Mouse (Mus musculus): ENCODE data around the gene Kri1.
"Not testable (repeated sequence)": the region's sequence is repeated elsewhere in the genome, so short reads cannot be mapped to it uniquely, and the experiment has no call there.

Gene Kri1

DNA sequence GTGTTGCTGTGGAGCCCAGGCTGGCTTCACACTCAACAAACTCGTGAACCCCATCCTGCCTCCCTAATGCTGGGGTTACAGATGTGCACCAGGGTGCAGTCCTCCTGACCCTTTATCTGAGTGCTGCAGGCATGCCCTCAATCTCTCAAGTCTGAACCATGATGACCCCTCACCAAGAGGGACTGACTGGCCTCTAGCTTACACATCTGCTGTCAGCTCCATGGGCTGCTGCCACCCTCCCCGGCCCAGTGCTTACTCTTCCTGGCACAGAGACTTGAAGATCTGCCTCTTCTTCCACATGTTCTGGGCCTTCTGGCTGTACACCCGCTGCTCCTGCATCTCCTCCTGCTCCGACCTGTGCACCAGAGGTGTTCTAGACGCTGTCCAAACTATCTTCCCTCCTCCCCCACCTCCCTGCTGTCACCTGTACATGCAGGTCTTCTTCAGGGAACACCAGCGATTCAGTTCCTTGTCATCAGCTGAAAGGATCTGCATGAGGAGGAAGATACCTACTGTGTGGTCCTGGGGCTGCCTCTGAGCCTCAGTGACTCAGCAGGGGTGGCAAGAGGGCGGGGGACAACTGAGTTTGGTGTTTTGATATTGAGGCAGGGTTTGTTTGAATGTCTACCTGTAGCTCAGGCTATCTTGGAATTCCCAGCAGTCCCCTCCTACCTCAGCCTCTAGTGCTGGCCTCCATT lies 12.6 kb downstream of the Kri1 start:
- in situ Hi-C loops (cut with MboI, MseI), result no loop called here

DNA sequence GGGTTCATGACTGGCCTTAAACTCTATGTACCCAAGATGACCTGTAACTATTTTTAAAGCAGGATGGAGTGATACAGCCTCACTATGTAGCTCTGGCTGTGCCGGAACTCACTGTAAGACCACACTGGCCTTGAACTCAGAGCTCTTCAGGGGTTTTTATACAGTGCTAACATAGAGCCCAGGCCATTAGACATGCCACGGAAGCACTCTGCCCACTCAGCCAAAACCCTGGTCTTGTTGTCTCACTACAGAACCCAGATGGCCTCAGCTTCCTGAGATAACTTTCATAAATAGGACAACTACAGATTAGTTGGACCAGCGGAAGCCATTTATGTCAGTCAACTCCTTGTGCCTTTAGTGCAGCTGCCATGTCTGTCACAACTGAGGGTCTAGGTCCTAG lies 13.4 kb downstream of the Kri1 start:
- in situ Hi-C loops (cut with MboI, MseI), result no loop called here

DNA sequence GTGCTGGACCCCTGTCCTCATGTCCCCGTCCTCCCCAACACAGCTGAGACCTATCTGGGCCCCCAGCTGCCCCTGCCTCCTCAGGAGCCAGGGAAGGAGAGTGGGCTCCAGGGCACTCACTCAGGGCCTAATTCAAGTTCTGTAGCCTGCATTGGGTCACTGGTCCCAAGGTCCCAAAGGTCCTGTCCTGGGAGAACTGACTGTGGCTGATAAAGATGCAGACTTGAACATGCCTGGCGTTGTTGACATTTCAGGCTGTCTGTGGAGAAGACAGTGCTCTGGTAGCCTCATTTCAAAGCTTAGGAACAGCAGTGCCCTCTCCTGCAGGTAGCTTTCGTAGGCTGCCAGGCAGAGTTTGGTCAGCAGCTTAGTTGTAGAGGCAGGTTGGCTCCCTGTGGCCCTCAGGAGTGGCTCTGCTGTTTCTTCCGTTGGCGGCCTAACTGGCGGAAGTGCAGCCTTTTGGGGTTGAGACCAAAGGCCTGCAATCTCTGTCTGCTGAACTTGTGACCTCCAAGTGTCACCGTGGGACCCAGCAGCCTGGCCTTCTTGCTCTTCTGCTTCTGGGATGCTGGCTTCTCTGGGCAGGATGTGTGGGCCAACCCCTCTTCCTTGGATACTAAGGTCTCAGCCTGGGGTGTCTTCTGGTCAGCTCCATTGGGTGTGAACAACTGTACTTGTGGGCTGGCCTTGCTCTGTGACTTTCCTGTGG lies 14.1 kb downstream of the Kri1 start:
- in situ Hi-C loops (cut with MboI, MseI), result no loop called here

DNA sequence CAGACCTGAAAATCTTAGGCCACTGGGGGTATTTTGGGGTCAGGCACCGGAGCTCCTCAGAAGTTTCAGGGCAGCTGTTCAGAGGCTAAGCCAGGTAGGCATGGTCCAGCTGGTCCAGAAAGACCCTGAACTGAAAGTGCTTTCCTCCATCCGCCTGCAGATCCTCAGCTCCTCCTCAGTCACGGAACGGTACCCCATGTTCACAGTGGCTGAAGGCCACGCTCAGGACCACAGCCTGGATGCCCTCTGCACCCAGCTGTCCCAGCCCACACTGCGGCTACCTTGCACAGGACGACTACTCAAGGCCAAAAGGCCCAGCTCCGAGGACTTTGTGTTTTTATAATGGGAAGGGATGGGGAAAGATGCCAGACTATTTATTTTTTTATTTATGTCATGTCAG lies 14.7 kb downstream of the Kri1 start:
- in situ Hi-C loops (cut with MboI, MseI), result no loop called here

DNA sequence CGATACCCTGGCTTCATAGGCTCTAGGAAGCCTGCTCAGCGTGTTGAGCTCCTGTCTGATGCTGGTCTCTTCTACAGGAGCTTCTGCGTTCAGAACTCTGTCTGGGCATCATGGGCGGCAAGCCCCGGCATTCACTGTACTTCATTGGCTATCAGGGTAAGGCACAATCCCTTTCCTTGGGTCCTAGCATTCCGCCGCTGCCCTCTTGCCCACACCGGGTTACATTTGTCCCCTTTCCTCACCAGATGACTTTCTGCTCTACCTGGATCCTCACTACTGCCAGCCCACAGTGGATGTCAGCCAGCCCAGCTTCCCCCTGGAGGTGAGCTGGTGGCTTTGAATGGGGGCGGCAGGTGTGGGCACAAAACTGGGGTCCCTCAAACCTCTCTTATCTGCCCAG lies 15.4 kb downstream of the Kri1 start:
- in situ Hi-C loops (cut with MboI, MseI), result no loop called here

DNA sequence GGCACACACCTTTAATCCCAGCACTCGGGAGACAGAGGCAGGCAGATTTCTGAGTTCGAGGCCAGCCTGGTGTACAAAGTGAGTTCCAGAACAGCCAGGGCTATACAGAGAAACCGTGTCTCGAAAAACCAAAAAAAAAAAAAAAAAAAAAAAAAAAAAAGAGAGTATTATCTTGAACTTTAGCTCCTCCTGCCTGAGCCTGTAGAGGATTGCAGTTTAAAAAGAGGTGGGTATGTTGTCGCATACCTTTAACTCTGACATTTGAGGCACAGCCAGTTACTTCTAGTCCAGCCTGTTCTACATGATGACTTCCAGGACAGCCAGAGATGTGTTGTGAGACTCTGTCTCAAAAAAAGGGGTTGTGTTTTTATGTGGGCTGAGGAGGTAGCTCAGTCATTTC lies 18.2 kb downstream of the Kri1 start:
- in situ Hi-C loops (cut with MboI, MseI), result not testable (repeated sequence)

DNA sequence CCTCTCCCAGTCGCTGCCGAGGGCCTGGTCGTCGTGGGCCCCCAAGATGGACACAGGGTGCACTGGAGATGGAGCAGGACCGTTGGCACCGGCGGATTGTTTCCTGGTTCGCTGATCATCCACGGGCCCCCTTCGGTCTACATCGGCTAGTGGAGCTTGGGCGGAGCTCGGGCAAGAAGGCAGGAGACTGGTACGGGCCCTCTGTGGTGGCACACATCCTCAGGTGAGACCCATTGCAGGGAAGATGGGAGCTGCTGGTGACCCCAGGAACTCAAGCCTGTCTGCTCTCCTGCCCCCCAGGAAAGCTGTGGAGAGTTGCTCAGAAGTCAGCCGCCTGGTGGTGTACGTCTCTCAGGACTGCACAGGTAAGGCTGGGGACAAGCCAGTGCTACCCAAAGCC lies 19.5 kb downstream of the Kri1 start:
- in situ Hi-C loops (cut with MboI, MseI), result no loop called here

DNA sequence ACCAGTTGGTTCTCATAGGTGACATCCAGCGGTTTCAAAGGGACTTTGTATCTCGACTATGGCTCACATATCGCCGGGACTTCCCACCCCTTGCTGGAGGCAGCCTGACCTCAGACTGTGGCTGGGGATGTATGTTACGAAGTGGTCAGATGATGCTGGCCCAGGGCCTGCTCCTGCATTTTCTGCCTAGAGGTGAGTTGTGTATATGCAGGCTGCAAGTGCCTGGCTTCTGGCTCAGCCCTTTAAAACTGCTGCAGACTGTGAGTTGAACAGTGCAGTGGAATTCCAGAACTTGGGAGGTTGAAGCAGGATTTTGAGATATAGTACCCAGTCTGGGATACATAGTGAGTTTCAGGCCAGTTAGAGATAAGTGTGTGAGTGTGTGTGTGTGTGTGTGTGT lies 20.9 kb downstream of the Kri1 start:
- in situ Hi-C loops (cut with MboI, MseI), result no loop called here

DNA sequence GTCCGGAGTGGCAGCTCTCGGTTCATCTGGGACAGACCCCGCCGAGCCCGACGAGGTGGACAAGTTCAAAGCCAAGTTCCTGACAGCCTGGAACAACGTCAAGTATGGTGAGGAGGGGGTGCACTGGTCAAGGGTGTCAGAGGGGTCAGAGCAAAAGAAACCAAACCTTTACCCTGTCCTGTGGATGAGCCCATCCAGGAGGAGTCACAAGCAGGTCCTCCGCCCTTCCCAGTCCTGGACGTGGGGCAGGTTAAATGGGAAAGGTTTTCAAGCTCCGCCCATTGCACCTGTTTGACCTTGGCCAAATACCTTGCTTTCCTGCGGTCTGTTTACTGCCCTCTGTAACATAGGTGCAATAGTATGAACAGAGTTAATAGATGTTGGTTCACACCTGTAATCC lies 22.2 kb downstream of the Kri1 start:
- in situ Hi-C loops (cut with MboI, MseI), result no loop called here

DNA sequence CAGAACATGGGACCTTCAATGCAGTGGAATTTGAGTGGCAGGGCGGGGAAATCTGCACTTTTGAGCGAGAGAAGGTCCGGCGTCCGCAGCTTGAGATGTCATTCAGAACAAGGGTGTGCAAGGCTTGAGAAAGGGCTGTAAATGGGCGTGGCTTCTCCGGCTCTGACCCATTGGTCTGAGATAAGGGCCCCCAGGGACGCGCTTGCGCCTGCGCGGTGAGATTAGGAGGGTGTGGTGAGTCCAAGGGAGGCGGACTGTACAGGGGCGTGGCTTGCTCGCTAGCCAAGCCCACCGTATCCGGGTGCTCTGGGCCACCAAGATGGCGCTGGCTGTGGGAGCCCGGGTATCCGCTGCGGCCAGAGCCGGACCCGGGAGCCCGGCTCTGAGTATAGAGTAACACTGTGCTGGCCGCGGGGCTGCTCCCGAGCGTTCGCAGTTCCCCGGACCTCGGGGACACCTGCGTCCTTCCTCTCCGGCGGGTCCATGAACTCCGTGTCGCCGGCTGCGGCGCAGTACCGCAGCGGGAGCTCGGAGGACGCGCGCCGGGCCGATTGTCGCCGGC lies 22.7 kb downstream of the Kri1 start, which contains the start of gene Atg4d:
TSS of gene Atg4d (plus strand) at position 294 of the 562 bp plus-strand sequence.
- in situ Hi-C loops (cut with MboI, MseI), result no loop called here

DNA sequence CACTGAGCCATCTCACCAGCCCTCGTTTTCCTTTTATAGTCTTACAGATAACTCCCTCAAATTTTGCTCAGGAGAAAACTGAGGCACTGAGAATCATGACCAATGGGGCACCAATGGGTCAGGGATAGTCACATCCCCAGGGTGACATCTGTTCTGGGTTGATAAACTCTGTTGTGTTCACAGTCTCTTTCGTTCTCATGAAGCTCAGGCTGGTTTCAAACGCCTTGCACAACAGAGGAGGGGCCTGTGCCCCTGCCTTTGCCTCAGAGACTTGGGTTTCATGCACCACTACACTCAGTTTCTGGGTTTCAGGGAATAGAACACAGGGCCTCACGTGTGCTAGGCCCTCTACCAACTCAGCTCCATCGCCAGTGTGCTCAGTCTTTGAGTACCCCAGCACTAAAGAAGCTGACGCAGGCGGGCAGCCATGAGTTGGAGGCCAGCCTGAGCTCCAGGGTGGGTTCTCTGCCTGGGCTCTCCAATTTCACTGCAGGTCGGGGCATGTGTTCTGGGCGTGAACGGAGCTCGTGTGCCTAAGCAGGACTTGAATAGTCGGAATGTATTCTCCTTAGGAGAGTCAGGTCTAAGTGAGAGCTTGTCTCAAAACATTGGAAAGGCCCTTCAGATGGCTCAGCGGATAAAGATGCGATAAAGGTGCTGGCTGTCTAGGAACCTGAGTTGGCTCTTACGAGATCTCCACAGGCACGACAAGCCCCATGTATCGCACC lies 23.3 kb downstream of the Kri1 start:
- in situ Hi-C loops (cut with MboI, MseI), result no loop called here

DNA sequence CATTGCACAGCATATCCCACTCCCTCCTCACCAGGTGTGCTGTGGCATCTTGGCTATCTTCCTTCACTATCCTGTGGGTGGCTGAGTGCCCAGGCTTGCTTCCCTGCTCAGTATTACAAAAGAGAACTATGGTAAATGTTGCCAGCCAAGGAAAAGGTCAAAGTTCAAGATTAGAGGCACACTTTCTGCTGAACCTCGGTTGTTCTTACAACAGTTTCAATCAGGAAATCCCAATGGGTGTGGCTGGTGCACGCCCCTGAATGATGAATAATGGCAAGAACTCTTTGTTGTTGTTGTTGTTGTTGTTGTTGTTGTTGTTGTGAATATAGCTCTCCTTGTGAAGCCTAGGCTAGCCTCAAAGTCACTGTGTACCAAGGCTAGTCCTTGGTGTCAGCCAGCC lies 25.9 kb downstream of the Kri1 start:
- in situ Hi-C loops (cut with MboI, MseI), result no loop called here

DNA sequence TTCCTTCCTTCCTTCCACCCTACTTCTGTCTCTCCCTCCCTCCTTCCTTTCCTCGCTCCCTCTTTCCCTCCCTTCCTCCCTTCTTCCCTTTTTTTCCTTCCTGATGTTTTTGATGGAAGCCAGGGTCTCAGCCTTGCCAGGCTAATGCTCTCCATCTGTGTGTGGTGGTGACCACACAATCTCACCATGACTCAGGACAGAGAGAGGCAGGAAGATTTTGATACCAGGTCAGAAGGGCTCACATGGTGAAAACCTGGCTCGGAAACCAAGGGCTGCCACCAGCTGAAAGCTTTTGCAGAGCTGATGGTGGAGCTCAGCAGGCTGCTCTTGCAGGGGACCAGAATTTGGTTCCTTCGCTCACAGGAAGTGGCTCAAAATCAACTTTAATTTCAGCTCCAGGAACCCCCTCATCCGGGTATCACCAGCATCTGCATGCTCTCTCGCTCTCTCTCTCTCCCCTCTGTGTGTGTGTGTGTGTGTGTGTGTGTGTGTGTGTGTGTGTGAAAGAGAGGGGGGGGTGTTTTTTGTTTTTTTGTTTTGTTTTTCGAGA lies 27.2 kb downstream of the Kri1 start:
- in situ Hi-C loops (cut with MboI, MseI), result no loop called here

DNA sequence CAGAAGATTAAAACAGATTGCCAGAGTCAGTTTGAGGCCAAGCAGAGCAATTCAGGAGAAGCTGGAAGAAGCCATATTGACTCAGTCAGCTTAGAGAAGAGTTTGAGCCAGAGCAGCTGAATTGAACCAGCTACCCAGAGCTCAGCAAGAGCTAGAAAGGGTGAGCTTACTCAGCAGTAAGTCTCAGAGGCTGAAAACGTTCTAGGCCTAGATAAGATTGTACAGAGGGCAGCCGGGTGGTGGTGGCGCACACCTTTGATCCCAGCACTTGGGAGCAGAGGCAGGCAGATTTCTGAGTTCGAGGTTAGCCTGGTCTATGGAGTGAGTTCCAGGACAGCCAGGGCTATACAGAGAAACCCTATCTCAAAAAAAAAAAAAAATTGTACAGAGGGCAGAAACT lies 31.4 kb downstream of the Kri1 start:
- in situ Hi-C loops (cut with MboI, MseI), result not testable (repeated sequence)

DNA sequence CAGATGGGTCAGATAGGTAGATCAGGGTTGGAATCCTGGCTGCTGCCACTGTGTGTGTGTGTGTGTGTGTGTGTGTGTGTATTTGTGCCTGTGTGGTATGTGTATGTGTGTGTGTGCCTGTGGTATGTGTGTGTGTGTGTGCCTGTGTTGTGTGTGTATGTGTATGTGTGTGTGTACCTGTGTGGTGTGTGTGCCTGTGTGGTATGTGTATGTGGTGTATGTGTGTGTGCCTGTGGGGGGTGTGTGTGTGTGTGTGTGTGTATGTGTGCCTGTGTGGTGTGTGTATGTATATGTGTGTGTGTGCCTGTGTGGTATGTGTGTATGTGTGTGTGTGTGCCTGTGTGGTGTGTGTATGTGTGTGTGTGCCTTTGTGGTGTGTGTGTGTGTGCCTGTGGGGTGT lies 33.1 kb downstream of the Kri1 start:
- in situ Hi-C loops (cut with MboI, MseI), result no loop called here

DNA sequence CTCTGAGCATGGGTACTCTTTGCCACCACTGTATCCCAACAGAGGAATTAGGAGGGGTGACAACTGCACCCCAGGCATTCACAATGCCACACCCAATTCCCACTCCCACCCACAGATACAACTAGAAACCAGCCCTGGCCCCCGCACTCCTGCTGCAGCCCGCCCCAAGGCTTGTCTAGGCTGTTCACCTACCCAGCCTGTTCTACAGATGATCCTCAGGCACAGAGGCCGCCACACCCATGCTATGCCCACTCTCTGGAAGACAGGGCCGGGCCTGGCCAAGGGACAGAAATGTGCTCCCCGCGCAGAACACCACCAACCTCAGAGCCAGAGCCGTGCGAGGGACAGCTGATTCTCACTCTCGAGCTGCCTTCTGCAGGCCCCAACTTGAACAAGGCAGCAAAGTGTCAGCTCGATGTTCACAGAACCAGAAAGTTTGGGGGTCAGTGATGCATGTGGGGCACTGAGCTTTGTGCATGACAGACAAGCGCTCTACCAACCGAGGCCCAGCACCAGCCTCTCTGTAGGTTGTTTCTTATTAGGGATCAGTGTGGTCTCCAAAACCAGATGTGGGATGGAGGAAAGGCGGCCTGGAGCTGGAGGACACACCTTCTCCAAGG lies 36.5 kb downstream of the Kri1 start:
- in situ Hi-C loops (cut with MboI, MseI), result no loop called here

DNA sequence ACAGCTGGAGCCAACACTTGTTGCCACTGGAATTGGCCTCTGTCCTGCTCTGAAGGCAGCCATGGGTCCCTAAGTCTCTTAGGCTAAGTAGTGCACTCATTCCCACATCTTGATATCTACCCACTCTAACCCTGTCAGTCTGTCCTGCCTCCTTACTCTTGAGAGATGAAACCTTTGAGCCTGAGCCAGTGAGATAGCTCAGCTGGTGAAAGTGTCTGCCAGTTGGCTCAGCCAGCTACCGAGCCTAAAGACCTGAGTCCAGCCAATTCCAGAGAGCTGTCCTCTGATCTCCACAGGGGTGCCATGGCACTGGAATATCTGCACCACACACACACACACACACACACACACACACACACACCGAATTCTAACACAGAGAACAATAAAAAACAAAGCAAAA lies 37.3 kb downstream of the Kri1 start:
- in situ Hi-C loops (cut with MboI, MseI), result no loop called here

DNA sequence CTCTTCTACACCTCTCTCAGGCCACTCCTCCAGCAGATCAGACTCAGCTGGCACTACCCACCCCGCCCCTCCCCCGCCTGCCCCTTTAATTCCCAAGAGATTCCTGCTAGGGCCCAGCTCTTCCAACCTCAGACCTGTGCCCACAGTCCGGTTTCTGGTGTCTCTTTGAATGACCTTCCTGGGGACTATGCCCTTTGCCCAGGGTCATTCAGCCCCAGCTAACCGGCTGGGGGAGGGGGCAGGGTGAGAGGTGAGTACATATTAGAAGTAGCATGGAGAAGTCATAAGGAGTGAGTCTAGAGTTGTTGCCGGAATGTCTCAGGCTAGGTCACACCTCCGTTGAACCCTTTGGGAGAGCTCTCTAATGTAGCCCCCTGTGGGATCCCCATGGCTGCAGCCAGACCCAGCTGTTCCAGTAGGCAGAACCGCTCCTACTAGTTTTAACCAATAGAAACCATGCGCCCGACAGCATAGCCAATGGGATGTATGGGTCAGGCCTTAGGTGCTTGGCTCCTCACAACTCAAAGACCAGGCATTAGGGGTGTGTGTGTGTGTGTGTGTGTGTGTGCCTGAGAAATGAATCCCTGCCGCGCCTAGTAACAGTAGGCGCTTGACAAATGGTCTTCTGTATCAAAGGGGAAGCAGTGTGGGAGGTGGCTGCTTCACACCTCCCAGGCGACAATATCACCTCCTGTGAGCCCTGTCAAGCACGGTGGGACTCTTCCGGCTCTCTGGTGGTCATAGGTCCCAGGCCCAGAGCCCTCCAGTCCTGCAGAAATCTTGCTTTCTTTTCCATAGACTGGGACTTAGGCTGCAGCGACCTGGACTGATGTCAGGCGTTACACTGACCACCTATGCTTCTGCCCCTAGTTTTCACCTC lies 37.9 kb downstream of the Kri1 start:
- in situ Hi-C loops (cut with MboI, MseI), result no loop called here

DNA sequence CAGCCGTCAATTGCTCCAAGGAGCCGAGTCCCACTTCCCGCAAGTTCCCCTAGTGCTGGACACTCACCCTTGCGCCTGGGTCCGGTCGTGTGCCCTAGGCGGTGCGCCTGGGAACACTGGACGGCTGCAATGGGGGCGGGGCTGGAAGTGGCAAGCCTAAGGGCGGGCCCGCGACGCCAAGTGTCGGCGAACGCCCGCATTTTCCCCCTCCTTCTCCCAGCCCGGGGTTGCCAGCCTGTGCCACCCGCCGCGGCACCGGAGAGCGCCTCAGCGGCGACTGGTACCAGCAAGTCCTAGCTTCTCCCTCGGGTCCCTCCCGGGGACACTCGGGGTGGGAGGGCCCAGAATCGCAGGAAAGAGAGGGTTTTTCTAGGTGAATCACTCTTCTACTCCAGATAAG lies 39.4 kb downstream of the Kri1 start, which contains the start of gene S1pr5:
TSS of gene S1pr5 (minus strand) at position 118 of the 400 bp plus-strand sequence.
- in situ Hi-C loops (cut with MboI, MseI), result no loop called here

DNA sequence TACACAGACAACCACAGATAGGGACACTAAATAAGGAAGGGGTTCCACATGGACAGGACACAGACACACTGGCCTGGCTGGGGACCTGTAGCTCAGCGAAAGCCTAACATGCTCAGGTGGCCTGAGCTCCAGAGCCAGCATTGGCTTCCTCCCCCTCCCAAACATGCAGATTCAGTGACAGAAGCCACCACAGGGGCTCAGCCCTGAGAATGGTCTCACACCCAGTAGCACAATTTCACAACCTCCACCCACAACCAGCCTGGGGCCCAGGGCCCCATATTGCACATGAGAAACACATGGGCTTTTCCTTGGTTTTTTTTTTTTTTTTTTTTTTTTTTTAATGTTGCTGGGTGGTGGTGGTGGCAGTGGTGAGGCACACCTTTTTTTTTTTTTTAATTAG lies 41.4 kb downstream of the Kri1 start:
- in situ Hi-C loops (cut with MboI, MseI), result no loop called here

DNA sequence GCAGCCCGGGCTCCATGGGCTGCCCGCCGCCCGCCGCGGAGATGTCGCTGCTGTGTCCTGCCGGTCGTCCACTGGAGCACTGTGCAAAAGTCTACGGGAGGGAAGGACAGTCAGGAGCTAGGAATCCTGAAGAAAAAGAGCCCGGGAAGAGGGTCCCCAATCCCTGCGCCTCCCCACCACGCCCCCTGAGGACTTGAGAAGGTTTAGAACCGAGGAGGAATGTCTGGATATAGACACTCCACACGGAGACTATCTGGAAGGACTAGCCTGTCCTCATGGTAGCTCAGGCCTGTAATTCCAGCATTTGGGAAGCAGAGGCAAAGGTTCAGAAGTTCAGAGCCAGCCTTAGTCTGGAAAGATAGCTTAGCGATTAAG lies 42.7 kb downstream of the Kri1 start:
- in situ Hi-C loops (cut with MboI, MseI), result no loop called here

Measured in T-helper 17 cell (primary cell).